Mouse (Mus musculus) ovary, adult 18-20 months (tissue): ENCODE results near the gene Grik2.

ENCODE experiments used
- DNase-seq: peaks from one replicate; pipeline ENCODE4 v3.0.0; 2022; ENCODE audit warnings: low spot score, mixed read lengths

The Grik2 gene

GRCm38 (mm10) chr10:49788381-49788906 lies at the start of gene Grik2:
Gene Grik2 (minus strand): TSS chr10:49788766.
- no peak for DNase-seq

GRCm38 (mm10) chr10:49834392-49834791 lies 45.8 kb upstream of the Grik2 start:
- DNase-seq, result no peak

GRCm38 (mm10) chr10:49807276-49807675 lies 18.7 kb upstream of the Grik2 start:
- DNase-seq, result no peak

GRCm38 (mm10) chr10:49801001-49801400 lies 12.4 kb upstream of the Grik2 start:
- DNase-seq, result no peak

GRCm38 (mm10) chr10:49794129-49794528 lies 5.6 kb upstream of the Grik2 start:
- no peak for DNase-seq

- DNase-seq, result no peak
Observed at GRCm38 (mm10) chr10:49790326-49790725, 1.8 kb upstream of the Grik2 start.

- DNase-seq, result no peak
Observed at GRCm38 (mm10) chr10:49789711-49790110, 1.1 kb upstream of the Grik2 start.

GRCm38 (mm10) chr10:49788914-49789313 lies 348 bp upstream of the Grik2 start:
- no peak for DNase-seq

- DNase-seq, result no peak
Observed at GRCm38 (mm10) chr10:49786630-49787029, 1.9 kb downstream of the Grik2 start.

GRCm38 (mm10) chr10:49785477-49785876 lies 3.1 kb downstream of the Grik2 start:
- no peak for DNase-seq

GRCm38 (mm10) chr10:49784831-49785230 lies 3.7 kb downstream of the Grik2 start:
- DNase-seq, result no peak

GRCm38 (mm10) chr10:49782741-49783691 lies 5.5 kb downstream of the Grik2 start:
- DNase-seq, result no peak

GRCm38 (mm10) chr10:49782061-49782460 lies 6.5 kb downstream of the Grik2 start:
- no peak for DNase-seq

GRCm38 (mm10) chr10:49780430-49780829 lies 8.1 kb downstream of the Grik2 start:
- no peak for DNase-seq

- DNase-seq, result no peak
Observed at GRCm38 (mm10) chr10:49768897-49769296, 19.7 kb downstream of the Grik2 start.

- DNase-seq, result no peak
Observed at GRCm38 (mm10) chr10:49767556-49767955, 21.0 kb downstream of the Grik2 start.

GRCm38 (mm10) chr10:49762607-49763006 lies 26.0 kb downstream of the Grik2 start:
- no peak for DNase-seq

GRCm38 (mm10) chr10:49751769-49752168 lies 36.8 kb downstream of the Grik2 start:
- no peak for DNase-seq

GRCm38 (mm10) chr10:49731841-49732240 lies 56.7 kb downstream of the Grik2 start:
- no peak for DNase-seq

- no peak for DNase-seq
Observed at GRCm38 (mm10) chr10:49723706-49724105, 64.9 kb downstream of the Grik2 start.

GRCm38 (mm10) chr10:49716856-49717255 lies 71.7 kb downstream of the Grik2 start:
- no peak for DNase-seq

- DNase-seq, result no peak
Observed at GRCm38 (mm10) chr10:49709748-49710147, 78.8 kb downstream of the Grik2 start.

- no peak for DNase-seq
Observed at GRCm38 (mm10) chr10:49704446-49704845, 84.1 kb downstream of the Grik2 start.
